Mouse (Mus musculus) lung, embryonic 15.5 days (tissue): ENCODE measurements around the gene Rbfox2. TPM values are rescaled to one million over a fixed set of nuclear protein-coding genes. Genes with fewer than 3 reads are reported as not detected.
"Not testable (repeated sequence)": the region's sequence is repeated elsewhere in the genome, so short reads cannot be mapped to it uniquely, and the experiment has no call there.

Experiments
- ATAC-seq: fragments of 200-750 bp; cut with Nextera tagmentation; 2 replicates; pipeline ENCODE4 v1.8.0; 2017; ENCODE audit warnings: moderate number of reproducible peaks, borderline replicate concordance; ENCODE audit not compliant: low FRiP score, low TSS enrichment; ENCODE audit errors: extremely low read depth
- H3K27ac ChIP-seq: fragments of 300-500 bp; sonication (generic); 2 replicates; pipeline ENCODE4 v1.5.1; 2015; ENCODE audit warnings: moderate library complexity, mild to moderate bottlenecking, inconsistent platforms
- H3K27me3 ChIP-seq: fragments of 300-500 bp; sonication (generic); 2 replicates; pipeline ENCODE4 v1.6.1; 2015; ENCODE audit warnings: inconsistent platforms
- H3K36me3 ChIP-seq: fragments of 300-500 bp; sonication (generic); 2 replicates; pipeline ENCODE4 v1.6.1; 2015; ENCODE audit warnings: inconsistent platforms
- H3K4me1 ChIP-seq: fragments of 300-500 bp; sonication (generic); 2 replicates; pipeline ENCODE4 v1.6.1; 2015; ENCODE audit warnings: inconsistent platforms
- H3K4me2 ChIP-seq: fragments of 300-500 bp; sonication (generic); 2 replicates; pipeline ENCODE4 v1.6.1; 2015; ENCODE audit warnings: inconsistent platforms, mild to moderate bottlenecking, moderate library complexity
- H3K4me3 ChIP-seq: fragments of 300-500 bp; sonication (generic); 2 replicates; pipeline ENCODE4 v1.5.1; 2015; ENCODE audit warnings: mild to moderate bottlenecking, inconsistent platforms
- H3K9ac ChIP-seq: fragments of 300-500 bp; sonication (generic); 2 replicates; pipeline ENCODE4 v1.6.1; 2015; ENCODE audit warnings: inconsistent platforms
- H3K9me3 ChIP-seq: fragments of 300-500 bp; sonication (generic); 2 replicates; pipeline ENCODE4 v1.6.1; 2016; ENCODE audit warnings: inconsistent platforms
- WGBS: fragments of 180-500 bp; shearing (Covaris S2); methylation state at CpG from one replicate; pipeline ENCODE4 v1.1.7; 2015; 5-methylcytosine and 5-hydroxymethylcytosine counted together
- polyA plus RNA-seq: library from polyadenylated mRNA; unstranded; fragments of >200 nt; fragmentation: Nextera tagmentation; extraction: Ambion mirVana; gene quantifications from 2 replicates; pipeline ENCODE4 v1.2.1, GENCODE M21; 2015

The Rbfox2 gene
- polyA plus RNA-seq, 1 experiment from 2014 or later = 41.8 TPM

GRCm38 (mm10) chr15:77342005-77342404 is 35.2 kb upstream of the Rbfox2 start:
- no peaks in the 10 kb centered on the region for H3K36me3 ChIP-seq
- ATAC-seq = no peak
- H3K9me3 ChIP-seq = no peaks in the 10 kb centered on the region
- H3K4me1 ChIP-seq = peaks cover 27% of the 10 kb centered on the region
- no peaks in the 10 kb centered on the region for H3K27me3 ChIP-seq
- no peak overlapping the region for H3K9ac ChIP-seq
- peak overlapping the region; percentile 27; the same call in 1 of the 2 replicates for H3K27ac ChIP-seq
- 88% methylated on average over 6 of the region's 6 CpGs for WGBS
- no peak overlapping the region for H3K4me3 ChIP-seq
- H3K4me2 ChIP-seq = no peak overlapping the region

- Histone ChIP-seq H3K9ac (no peak overlapping the region), H3K4me2 (no peak overlapping the region), H3K27ac (no peak overlapping the region), H3K4me3 (no peak overlapping the region), H3K27me3 (no peaks in the 10 kb centered on the region), H3K36me3 (no peaks in the 10 kb centered on the region), H3K9me3 (no peaks in the 10 kb centered on the region), H3K4me1 (peaks cover 39% of the 10 kb centered on the region)
- no peak for ATAC-seq
Measured at GRCm38 (mm10) chr15:77340581-77340980, 33.8 kb upstream of the Rbfox2 start.

GRCm38 (mm10) chr15:77338924-77339429 is 32.2 kb upstream of the Rbfox2 start:
- no peaks in the 10 kb centered on the region for H3K36me3 ChIP-seq
- H3K4me2 ChIP-seq = no peak overlapping the region
- no peaks in the 10 kb centered on the region for H3K27me3 ChIP-seq
- no peak overlapping the region for H3K27ac ChIP-seq
- no peak overlapping the region for H3K4me3 ChIP-seq
- WGBS = 30% methylated on average over 8 of the region's 8 CpGs
- peaks cover 30% of the 10 kb centered on the region for H3K4me1 ChIP-seq
- no peak overlapping the region for H3K9ac ChIP-seq
- no peak for ATAC-seq
- no peaks in the 10 kb centered on the region for H3K9me3 ChIP-seq

- no peak for ATAC-seq
- 48% methylated on average over 7 of the region's 7 CpGs for WGBS
- Histone ChIP-seq H3K4me2 (no peak overlapping the region), H3K4me3 (no peak overlapping the region), H3K9me3 (no peaks in the 10 kb centered on the region), H3K4me1 (peaks cover 25% of the 10 kb centered on the region), H3K9ac (no peak overlapping the region), H3K36me3 (no peaks in the 10 kb centered on the region), H3K27me3 (no peaks in the 10 kb centered on the region), H3K27ac (no peak overlapping the region)
Measured at GRCm38 (mm10) chr15:77338451-77338850, 31.6 kb upstream of the Rbfox2 start.

GRCm38 (mm10) chr15:77337926-77338325 is 31.1 kb upstream of the Rbfox2 start:
- Histone ChIP-seq H3K27ac (no peak overlapping the region), H3K27me3 (no peaks in the 10 kb centered on the region), H3K9ac (no peak overlapping the region), H3K9me3 (no peaks in the 10 kb centered on the region), H3K4me2 (no peak overlapping the region), H3K36me3 (no peaks in the 10 kb centered on the region), H3K4me3 (no peak overlapping the region), H3K4me1 (peaks cover 19% of the 10 kb centered on the region)
- no peak for ATAC-seq
- 60% methylated on average over 3 of the region's 3 CpGs for WGBS

- Histone ChIP-seq H3K4me1 (peaks cover 13% of the 10 kb centered on the region), H3K27ac (peak overlapping the region; percentile 71), H3K9ac (0 out of 2 replicates have a peak overlapping the region, but pooled peaks have one; percentile 21), H3K4me3 (peak overlapping the region; percentile 30), H3K27me3 (no peaks in the 10 kb centered on the region), H3K36me3 (no peaks in the 10 kb centered on the region), H3K9me3 (no peaks in the 10 kb centered on the region), H3K4me2 (peak overlapping the region; percentile 52)
- ATAC-seq = no peak
- 47% methylated on average over 9 of the region's 9 CpGs for WGBS
Measured at GRCm38 (mm10) chr15:77336968-77337341, 30.2 kb upstream of the Rbfox2 start.

GRCm38 (mm10) chr15:77336287-77336967 is 29.6 kb upstream of the Rbfox2 start:
- 1% methylated on average over 32 of the region's 32 CpGs for WGBS
- peak overlapping the region; percentile 33 for H3K9ac ChIP-seq
- H3K36me3 ChIP-seq = no peaks in the 10 kb centered on the region
- no peaks in the 10 kb centered on the region for H3K27me3 ChIP-seq
- peak overlapping the region; percentile 30 for H3K4me3 ChIP-seq
- H3K4me1 ChIP-seq = peaks cover 13% of the 10 kb centered on the region
- no peaks in the 10 kb centered on the region for H3K9me3 ChIP-seq
- peak; percentile 90 for ATAC-seq
- peak overlapping the region; percentile 52 for H3K4me2 ChIP-seq
- H3K27ac ChIP-seq = peak overlapping the region; percentile 71

GRCm38 (mm10) chr15:77335185-77335584 is 28.4 kb upstream of the Rbfox2 start:
- WGBS = 79% methylated on average over 3 of the region's 3 CpGs
- H3K4me1 ChIP-seq = peaks cover 13% of the 10 kb centered on the region

GRCm38 (mm10) chr15:77332272-77332991 is 25.6 kb upstream of the Rbfox2 start:
- Histone ChIP-seq H3K27me3 (no peaks in the 10 kb centered on the region), H3K36me3 (no peaks in the 10 kb centered on the region), H3K9me3 (no peaks in the 10 kb centered on the region), H3K9ac (no peak overlapping the region), H3K27ac (no peak overlapping the region), H3K4me3 (no peak overlapping the region), H3K4me1 (peaks cover 18% of the 10 kb centered on the region), H3K4me2 (no peak overlapping the region)
- WGBS = 58% methylated on average over 6 of the region's 7 CpGs
- ATAC-seq = no peak

More at GRCm38 (mm10) chr15:77335185-77335584, 28.4 kb upstream of the Rbfox2 start:
- ATAC-seq, H3K36me3 ChIP-seq, H3K27me3 ChIP-seq, H3K9me3 ChIP-seq, H3K27ac ChIP-seq, H3K9ac ChIP-seq, H3K4me3 ChIP-seq, H3K4me2 ChIP-seq: not testable (repeated sequence)

- H3K9me3 ChIP-seq = no peaks in the 10 kb centered on the region
- H3K36me3 ChIP-seq = no peaks in the 10 kb centered on the region
- no peak for ATAC-seq
- no peak overlapping the region for H3K9ac ChIP-seq
- H3K27me3 ChIP-seq = no peaks in the 10 kb centered on the region
- H3K4me3 ChIP-seq = no peak overlapping the region
- no peak overlapping the region for H3K27ac ChIP-seq
- H3K4me1 ChIP-seq = peaks cover 15% of the 10 kb centered on the region
- 81% methylated on average over 4 of the region's 4 CpGs for WGBS
- no peak overlapping the region for H3K4me2 ChIP-seq
Measured at GRCm38 (mm10) chr15:77331444-77331843, 24.6 kb upstream of the Rbfox2 start.

GRCm38 (mm10) chr15:77329681-77330180 is 22.9 kb upstream of the Rbfox2 start:
- Histone ChIP-seq H3K36me3 (no peaks in the 10 kb centered on the region), H3K9ac (no peak overlapping the region), H3K27me3 (no peaks in the 10 kb centered on the region), H3K27ac (no peak overlapping the region), H3K4me3 (no peak overlapping the region), H3K9me3 (no peaks in the 10 kb centered on the region), H3K4me2 (no peak overlapping the region), H3K4me1 (peaks cover 11% of the 10 kb centered on the region)
- no peak for ATAC-seq
- WGBS = 54% methylated on average over 12 of the region's 12 CpGs

GRCm38 (mm10) chr15:77326361-77326760 is 19.6 kb upstream of the Rbfox2 start:
- ATAC-seq = no peak
- Histone ChIP-seq H3K27me3 (no peaks in the 10 kb centered on the region), H3K9ac (no peak overlapping the region), H3K4me3 (no peak overlapping the region), H3K9me3 (no peaks in the 10 kb centered on the region), H3K4me2 (no peak overlapping the region), H3K27ac (no peak overlapping the region), H3K36me3 (no peaks in the 10 kb centered on the region), H3K4me1 (peaks cover 11% of the 10 kb centered on the region)
- 61% methylated on average over 4 of the region's 4 CpGs for WGBS
